Mouse (Mus musculus): Measurements from ENCODE around the gene Efcab9.

DNA sequence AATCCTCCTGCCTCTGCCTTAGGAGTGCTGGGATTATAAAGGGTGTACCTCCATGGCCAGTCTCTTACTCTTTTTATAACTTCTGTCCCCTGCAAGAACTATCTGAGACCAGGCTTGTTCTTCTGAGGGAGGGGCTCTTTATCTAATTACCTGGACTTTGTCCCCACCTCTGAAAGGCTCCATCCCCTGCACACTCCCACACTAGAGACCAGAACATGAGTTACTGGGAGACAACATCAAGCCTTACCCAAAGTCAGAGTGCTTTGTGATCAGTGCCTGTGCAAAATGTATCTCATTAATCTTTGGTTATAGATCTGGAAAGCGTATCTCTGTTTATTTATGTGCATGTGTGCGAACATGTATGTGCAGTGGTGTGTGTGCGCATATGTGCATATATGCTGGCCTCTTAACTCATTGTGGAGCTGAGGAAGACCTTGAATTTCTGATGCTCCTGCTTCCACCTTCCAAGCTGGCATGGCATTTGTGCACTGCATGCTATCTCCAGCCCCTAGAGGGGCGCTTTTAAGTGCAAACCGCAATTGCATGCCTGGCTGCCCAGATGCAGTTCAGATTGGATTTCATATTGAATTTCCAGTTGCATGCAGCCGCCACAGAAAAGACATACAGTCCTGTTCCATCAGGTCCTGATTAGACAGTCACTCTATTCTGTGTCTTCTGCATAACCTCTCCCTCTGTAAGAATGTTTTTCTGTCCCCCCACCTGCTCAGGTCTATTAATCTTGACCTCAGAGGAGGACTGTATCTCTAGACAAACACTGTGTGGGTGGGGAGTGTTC lies 44.3 kb upstream of the Efcab9 start:
- TF ChIP-seq CTCF (IDR thresholded peaks at IDR 0.05; ENCODE audit: low read depth, low read length), result no peak
- no peak for TF ChIP-seq POLR2A (IDR thresholded peaks at IDR 0.05; ENCODE audit: insufficient read depth, low read length)

Data from ES-Bruce4 (cell line).